Mouse (Mus musculus): ENCODE measurements at regions not wholly inside any gene's neighbourhood (a gene's known extent, or its start where the extent isn't known, plus 50 kb on each side); places are given as distances from the start of the nearest gene placed in this dataset.

GRCm38 (mm10) chr4:45746451-45746850 is 52.4 kb upstream of the Aldh1b1 start:
- Histone ChIP-seq H3K4me2 (no peak overlapping the region), H3K9ac (ENCODE audit: low read depth, low read length) (no peak overlapping the region), H3K9me3 (replicated peaks; ENCODE audit: control insufficient read depth, low read length) (no peaks in the 10 kb centered on the region), H3K4me3 (ENCODE audit: low read depth, low read length) (no peak overlapping the region), H3K36me3 (ENCODE audit: control insufficient read depth, insufficient read depth, low read length) (no peaks in the 10 kb centered on the region), H3K4me1 (ENCODE audit: control insufficient read depth, insufficient read depth, low read length) (peaks cover 4% of the 10 kb centered on the region; the same call in 1 of the 2 replicates), H3K27ac (ENCODE audit: low read depth, low read length) (no peak overlapping the region), H3K27me3 (ENCODE audit: control insufficient read depth, insufficient read depth, low read length) (no peaks in the 10 kb centered on the region)
- ATAC-seq (replicated peaks; ENCODE audit: insufficient number of reproducible peaks, low FRiP score, low TSS enrichment) = no peak
- 88% methylated on average over 3 of the region's 3 CpGs for WGBS (ENCODE audit: insufficient replicate concordance)

GRCm38 (mm10) chr4:45745746-45746145 is 53.1 kb upstream of the Aldh1b1 start:
- H3K27ac ChIP-seq (ENCODE audit: low read depth, low read length) = no peak overlapping the region
- H3K4me3 ChIP-seq (ENCODE audit: low read depth, low read length) = no peak overlapping the region
- peaks cover 4% of the 10 kb centered on the region; the same call in 1 of the 2 replicates for H3K27me3 ChIP-seq (ENCODE audit: control insufficient read depth, insufficient read depth, low read length)
- no peak overlapping the region for H3K4me2 ChIP-seq
- 39% methylated on average over 9 of the region's 9 CpGs for WGBS (ENCODE audit: insufficient replicate concordance)
- no peaks in the 10 kb centered on the region for H3K36me3 ChIP-seq (ENCODE audit: control insufficient read depth, insufficient read depth, low read length)
- H3K9ac ChIP-seq (ENCODE audit: low read depth, low read length) = no peak overlapping the region
- ATAC-seq (replicated peaks; ENCODE audit: insufficient number of reproducible peaks, low FRiP score, low TSS enrichment) = no peak
- peaks cover 4% of the 10 kb centered on the region; the same call in 1 of the 2 replicates for H3K4me1 ChIP-seq (ENCODE audit: control insufficient read depth, insufficient read depth, low read length)
- no peaks in the 10 kb centered on the region for H3K9me3 ChIP-seq (replicated peaks; ENCODE audit: control insufficient read depth, low read length)

- Histone ChIP-seq H3K27me3 (ENCODE audit: control insufficient read depth, insufficient read depth, low read length) (peaks cover 4% of the 10 kb centered on the region; the same call in 1 of the 2 replicates), H3K4me3 (ENCODE audit: low read depth, low read length) (no peak overlapping the region), H3K4me2 (no peak overlapping the region), H3K36me3 (ENCODE audit: control insufficient read depth, insufficient read depth, low read length) (no peaks in the 10 kb centered on the region), H3K27ac (ENCODE audit: low read depth, low read length) (no peak overlapping the region), H3K4me1 (ENCODE audit: control insufficient read depth, insufficient read depth, low read length) (peaks cover 4% of the 10 kb centered on the region; the same call in 1 of the 2 replicates), H3K9ac (ENCODE audit: low read depth, low read length) (no peak overlapping the region), H3K9me3 (replicated peaks; ENCODE audit: control insufficient read depth, low read length) (no peaks in the 10 kb centered on the region)
- 75% methylated on average over 4 of the region's 4 CpGs for WGBS (ENCODE audit: insufficient replicate concordance)
- ATAC-seq (replicated peaks; ENCODE audit: insufficient number of reproducible peaks, low FRiP score, low TSS enrichment) = no peak
Measured at GRCm38 (mm10) chr4:45744849-45745407, 53.9 kb upstream of the Aldh1b1 start.

DNA sequence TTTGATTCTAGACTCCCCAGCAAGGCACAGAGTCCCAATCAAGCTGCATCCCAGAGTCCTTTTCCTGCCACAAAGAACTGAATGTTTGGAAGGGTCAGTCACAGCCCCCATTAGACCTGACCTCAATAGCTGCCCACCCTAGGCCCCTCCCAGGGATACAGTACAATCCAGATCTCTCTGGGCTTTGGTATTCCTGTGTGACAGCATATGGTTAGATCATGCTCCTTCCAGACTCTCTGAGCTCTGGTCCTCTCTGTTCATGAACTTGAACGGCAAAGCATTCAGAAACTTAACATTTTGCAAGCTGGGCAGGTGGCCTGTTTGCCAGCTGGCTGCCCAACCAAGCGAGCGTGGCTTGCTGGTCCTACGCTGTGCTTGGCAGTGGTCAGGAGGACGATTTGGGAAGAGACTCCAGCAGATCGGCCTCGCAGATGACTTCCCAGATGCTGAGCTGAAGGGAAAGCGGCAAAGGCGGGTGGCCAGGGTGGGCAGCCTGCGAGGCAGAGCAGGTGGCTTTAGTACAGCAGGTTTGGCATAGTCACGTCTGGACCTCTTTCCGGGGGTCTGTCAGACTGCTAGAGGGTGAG is 58.0 kb upstream of the Aldh1b1 start:
- H3K27ac ChIP-seq (ENCODE audit: low read depth, low read length) = no peak overlapping the region
- no peak for ATAC-seq (replicated peaks; ENCODE audit: insufficient number of reproducible peaks, low FRiP score, low TSS enrichment)
- H3K4me1 ChIP-seq (ENCODE audit: control insufficient read depth, insufficient read depth, low read length) = no peaks in the 10 kb centered on the region
- no peak overlapping the region for H3K9ac ChIP-seq (ENCODE audit: low read depth, low read length)
- no peak overlapping the region for H3K4me2 ChIP-seq
- WGBS (ENCODE audit: insufficient replicate concordance) = 79% methylated on average over 12 of the region's 12 CpGs
- no peak overlapping the region for H3K4me3 ChIP-seq (ENCODE audit: low read depth, low read length)
- no peaks in the 10 kb centered on the region for H3K9me3 ChIP-seq (replicated peaks; ENCODE audit: control insufficient read depth, low read length)
- peaks cover 4% of the 10 kb centered on the region; the same call in 1 of the 2 replicates for H3K27me3 ChIP-seq (ENCODE audit: control insufficient read depth, insufficient read depth, low read length)
- no peaks in the 10 kb centered on the region for H3K36me3 ChIP-seq (ENCODE audit: control insufficient read depth, insufficient read depth, low read length)

GRCm38 (mm10) chr4:45740319-45740718 is 58.5 kb upstream of the Aldh1b1 start:
- 80% methylated on average over 5 of the region's 5 CpGs for WGBS (ENCODE audit: insufficient replicate concordance)
- ATAC-seq (replicated peaks; ENCODE audit: insufficient number of reproducible peaks, low FRiP score, low TSS enrichment) = no peak
- H3K9ac ChIP-seq (ENCODE audit: low read depth, low read length) = no peak overlapping the region

DNA sequence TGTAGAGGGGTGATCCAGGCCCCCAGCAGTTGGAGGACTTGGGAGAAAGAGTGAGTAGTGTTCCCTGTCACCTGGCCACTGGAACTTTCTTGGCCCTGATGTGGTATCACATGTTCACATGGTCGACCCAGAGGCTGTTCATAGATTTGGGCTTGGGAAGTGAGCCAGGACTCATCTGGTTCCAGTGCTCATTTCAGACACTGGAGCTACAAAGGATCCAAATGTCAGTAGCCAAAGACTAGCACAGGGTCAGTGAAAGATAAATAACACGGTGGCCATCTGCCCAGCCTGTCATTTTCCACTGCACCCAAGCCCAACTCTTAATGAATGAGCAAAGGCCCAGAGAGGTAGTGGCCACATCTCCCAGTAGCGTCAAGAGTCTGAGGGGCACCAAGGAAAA is 59.1 kb upstream of the Aldh1b1 start:
- H3K27me3 ChIP-seq (ENCODE audit: control insufficient read depth, insufficient read depth, low read length) = peaks cover 4% of the 10 kb centered on the region; the same call in 1 of the 2 replicates
- H3K4me2 ChIP-seq = no peak overlapping the region
- H3K9me3 ChIP-seq (replicated peaks; ENCODE audit: control insufficient read depth, low read length) = no peaks in the 10 kb centered on the region
- no peak overlapping the region for H3K27ac ChIP-seq (ENCODE audit: low read depth, low read length)
- no peak for ATAC-seq (replicated peaks; ENCODE audit: insufficient number of reproducible peaks, low FRiP score, low TSS enrichment)
- H3K4me1 ChIP-seq (ENCODE audit: control insufficient read depth, insufficient read depth, low read length) = peaks cover 3% of the 10 kb centered on the region; the same call in 1 of the 2 replicates
- no peak overlapping the region for H3K4me3 ChIP-seq (ENCODE audit: low read depth, low read length)
- no peaks in the 10 kb centered on the region for H3K36me3 ChIP-seq (ENCODE audit: control insufficient read depth, insufficient read depth, low read length)
- WGBS (ENCODE audit: insufficient replicate concordance) = 54% methylated on average over 3 of the region's 3 CpGs
- H3K9ac ChIP-seq (ENCODE audit: low read depth, low read length) = no peak overlapping the region

More at GRCm38 (mm10) chr4:45740319-45740718, 58.5 kb upstream of the Aldh1b1 start:
- Histone ChIP-seq H3K4me3 (ENCODE audit: low read depth, low read length) (no peak overlapping the region), H3K4me2 (no peak overlapping the region), H3K36me3 (ENCODE audit: control insufficient read depth, insufficient read depth, low read length) (no peaks in the 10 kb centered on the region), H3K27me3 (ENCODE audit: control insufficient read depth, insufficient read depth, low read length) (peaks cover 4% of the 10 kb centered on the region; the same call in 1 of the 2 replicates), H3K4me1 (ENCODE audit: control insufficient read depth, insufficient read depth, low read length) (peaks cover 3% of the 10 kb centered on the region; the same call in 1 of the 2 replicates), H3K9me3 (replicated peaks; ENCODE audit: control insufficient read depth, low read length) (no peaks in the 10 kb centered on the region), H3K27ac (ENCODE audit: low read depth, low read length) (no peak overlapping the region)

- Histone ChIP-seq H3K4me2 (no peak overlapping the region; the same call in 1 of the 2 replicates), H3K4me3 (ENCODE audit: low read depth, low read length) (no peak overlapping the region), H3K9me3 (replicated peaks; ENCODE audit: control insufficient read depth, low read length) (no peaks in the 10 kb centered on the region), H3K4me1 (ENCODE audit: control insufficient read depth, insufficient read depth, low read length) (peaks cover 3% of the 10 kb centered on the region; the same call in 1 of the 2 replicates), H3K27me3 (ENCODE audit: control insufficient read depth, insufficient read depth, low read length) (peaks cover 4% of the 10 kb centered on the region; the same call in 1 of the 2 replicates), H3K36me3 (ENCODE audit: control insufficient read depth, insufficient read depth, low read length) (no peaks in the 10 kb centered on the region), H3K9ac (ENCODE audit: low read depth, low read length) (no peak overlapping the region), H3K27ac (ENCODE audit: low read depth, low read length) (no peak overlapping the region)
- no peak for ATAC-seq (replicated peaks; ENCODE audit: insufficient number of reproducible peaks, low FRiP score, low TSS enrichment)
- WGBS (ENCODE audit: insufficient replicate concordance) = 61% methylated on average over 9 of the region's 9 CpGs
Measured at GRCm38 (mm10) chr4:45739168-45739567, 59.7 kb upstream of the Aldh1b1 start.

GRCm38 (mm10) chr4:45738746-45739145 is 60.1 kb upstream of the Aldh1b1 start:
- 58% methylated on average over 11 of the region's 11 CpGs for WGBS (ENCODE audit: insufficient replicate concordance)
- no peak for ATAC-seq (replicated peaks; ENCODE audit: insufficient number of reproducible peaks, low FRiP score, low TSS enrichment)
- H3K9ac ChIP-seq (ENCODE audit: low read depth, low read length) = no peak overlapping the region

More at GRCm38 (mm10) chr4:45738746-45739145, 60.1 kb upstream of the Aldh1b1 start:
- H3K27ac ChIP-seq (ENCODE audit: low read depth, low read length) = no peak overlapping the region
- H3K4me2 ChIP-seq = no peak overlapping the region; the same call in 1 of the 2 replicates
- H3K4me3 ChIP-seq (ENCODE audit: low read depth, low read length) = no peak overlapping the region
- H3K9me3 ChIP-seq (replicated peaks; ENCODE audit: control insufficient read depth, low read length) = no peaks in the 10 kb centered on the region
- peaks cover 3% of the 10 kb centered on the region; the same call in 1 of the 2 replicates for H3K4me1 ChIP-seq (ENCODE audit: control insufficient read depth, insufficient read depth, low read length)
- peaks cover 4% of the 10 kb centered on the region; the same call in 1 of the 2 replicates for H3K27me3 ChIP-seq (ENCODE audit: control insufficient read depth, insufficient read depth, low read length)
- no peaks in the 10 kb centered on the region for H3K36me3 ChIP-seq (ENCODE audit: control insufficient read depth, insufficient read depth, low read length)
